Mouse (Mus musculus) ovary, postnatal 14 days (tissue): ENCODE results near the gene Hopx.
A peak's percentile ranks its signal among the peaks of the same experiment; 100 is the strongest.
"Not testable (repeated sequence)": the region's sequence is repeated elsewhere in the genome, so short reads cannot be mapped to it uniquely, and the experiment has no call there.

Source experiments
- DNase-seq: peaks from one replicate; pipeline ENCODE4 v3.0.0; 2022; ENCODE audit warnings: low spot score

Gene Hopx

DNA sequence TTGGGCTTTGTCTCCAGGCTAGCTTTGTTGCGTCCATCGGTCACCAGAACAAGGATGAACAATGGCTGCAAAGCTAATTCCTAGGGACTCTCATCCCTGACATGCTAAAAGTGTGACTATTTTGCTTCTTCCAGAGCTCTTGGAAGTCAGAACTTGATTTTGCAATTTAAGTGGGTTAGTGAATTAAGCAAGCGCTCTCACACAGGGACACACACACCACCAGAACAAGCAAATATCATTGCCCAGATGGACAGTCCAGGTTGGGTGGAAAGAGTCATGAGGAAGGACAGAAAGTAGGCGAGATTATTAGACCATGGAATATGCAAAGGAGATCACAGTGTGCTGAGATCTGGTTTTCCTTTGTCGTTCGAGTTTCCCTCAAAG lies 14.9 kb downstream of the Hopx start:
- DNase-seq = no peak

DNA sequence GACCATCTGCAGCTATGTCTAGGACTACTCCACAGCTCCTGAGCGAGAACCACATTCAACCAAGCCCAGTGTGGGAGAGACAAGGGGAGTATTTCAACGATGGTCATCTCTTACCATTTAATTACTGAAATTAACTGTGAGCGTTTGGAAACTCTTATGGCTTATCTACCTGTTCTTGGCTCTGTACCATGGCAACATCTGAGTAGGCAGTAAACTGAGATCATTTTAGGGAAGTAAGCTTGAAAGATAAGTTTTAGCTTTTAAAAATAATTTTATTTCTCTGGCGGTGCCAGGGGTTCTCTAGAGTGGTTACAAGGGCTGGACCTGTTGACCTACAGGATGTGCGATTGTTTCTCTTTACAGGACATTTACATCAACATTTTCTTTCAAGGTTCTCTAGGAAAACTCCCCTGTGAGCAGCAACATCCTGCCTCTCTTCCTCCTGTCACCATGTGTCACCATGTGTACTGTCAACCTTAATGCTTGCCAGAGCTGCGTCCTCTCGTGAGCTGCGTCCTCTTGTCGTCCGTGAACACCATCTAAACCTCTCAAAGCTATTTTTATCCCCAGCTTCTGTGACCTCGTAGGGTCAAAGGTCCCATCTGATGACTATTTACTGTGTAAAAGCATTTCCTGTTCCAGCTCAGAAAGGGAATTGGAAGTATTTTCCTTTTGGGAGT lies 15.5 kb downstream of the Hopx start:
- no peak for DNase-seq

DNA sequence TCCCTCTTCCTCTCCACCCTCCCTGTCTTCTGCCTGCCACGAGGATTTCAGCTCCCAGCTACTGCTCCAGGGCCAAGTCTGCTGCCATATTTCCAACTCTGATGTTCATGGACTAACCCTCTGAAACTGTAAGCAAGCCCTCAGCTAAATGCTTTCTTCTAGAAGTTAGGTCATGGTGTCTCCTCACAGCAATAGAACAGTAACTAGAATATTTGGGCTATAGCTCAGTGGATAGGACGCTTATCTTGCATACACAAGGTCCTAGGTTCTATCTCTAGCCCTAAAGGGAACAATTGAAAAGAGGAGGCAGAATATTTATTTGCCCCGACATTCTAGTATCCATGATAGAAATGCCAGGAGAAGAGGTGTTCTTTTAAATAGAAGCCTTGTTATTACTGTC lies 16.0 kb downstream of the Hopx start:
- DNase-seq = no peak

DNA sequence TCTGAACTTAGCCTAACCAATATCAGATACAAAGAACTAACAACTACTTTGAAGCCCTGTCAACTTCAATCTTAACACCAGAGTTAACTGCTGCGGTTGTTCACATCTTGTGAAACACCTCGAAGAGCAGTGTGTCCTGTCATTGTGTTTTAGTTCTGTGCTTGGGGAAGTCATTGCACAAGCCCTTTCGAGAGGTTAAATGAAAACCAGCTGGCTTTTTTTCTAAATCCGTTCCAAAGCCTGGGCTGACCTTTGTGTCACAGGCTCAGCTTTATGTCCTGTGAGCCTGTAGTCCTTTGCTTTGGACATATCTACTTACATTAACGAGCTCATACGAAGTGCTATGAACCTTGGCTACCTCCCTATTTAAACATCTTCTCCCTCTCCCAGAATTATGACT lies 17.2 kb downstream of the Hopx start:
- no peak for DNase-seq

DNA sequence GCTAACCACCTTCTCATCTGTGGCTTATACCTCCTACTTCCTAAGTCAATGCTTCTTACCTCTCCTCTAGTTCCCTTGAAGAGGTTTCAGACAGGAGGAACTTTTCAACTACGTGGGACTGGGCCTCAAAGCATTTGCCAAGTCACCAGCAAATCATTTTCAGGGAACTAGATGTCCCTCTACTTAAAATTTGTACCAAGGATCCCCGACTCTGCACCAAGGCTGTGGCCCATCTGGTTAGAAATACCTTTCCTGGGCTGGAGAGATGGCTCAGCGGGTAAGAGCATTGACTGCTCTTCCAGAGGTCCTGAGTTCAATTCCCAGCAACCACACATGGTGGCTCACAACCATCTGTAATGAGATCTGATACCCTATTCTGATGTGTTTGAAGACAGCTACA lies 18.7 kb downstream of the Hopx start:
- not testable (repeated sequence) for DNase-seq

DNA sequence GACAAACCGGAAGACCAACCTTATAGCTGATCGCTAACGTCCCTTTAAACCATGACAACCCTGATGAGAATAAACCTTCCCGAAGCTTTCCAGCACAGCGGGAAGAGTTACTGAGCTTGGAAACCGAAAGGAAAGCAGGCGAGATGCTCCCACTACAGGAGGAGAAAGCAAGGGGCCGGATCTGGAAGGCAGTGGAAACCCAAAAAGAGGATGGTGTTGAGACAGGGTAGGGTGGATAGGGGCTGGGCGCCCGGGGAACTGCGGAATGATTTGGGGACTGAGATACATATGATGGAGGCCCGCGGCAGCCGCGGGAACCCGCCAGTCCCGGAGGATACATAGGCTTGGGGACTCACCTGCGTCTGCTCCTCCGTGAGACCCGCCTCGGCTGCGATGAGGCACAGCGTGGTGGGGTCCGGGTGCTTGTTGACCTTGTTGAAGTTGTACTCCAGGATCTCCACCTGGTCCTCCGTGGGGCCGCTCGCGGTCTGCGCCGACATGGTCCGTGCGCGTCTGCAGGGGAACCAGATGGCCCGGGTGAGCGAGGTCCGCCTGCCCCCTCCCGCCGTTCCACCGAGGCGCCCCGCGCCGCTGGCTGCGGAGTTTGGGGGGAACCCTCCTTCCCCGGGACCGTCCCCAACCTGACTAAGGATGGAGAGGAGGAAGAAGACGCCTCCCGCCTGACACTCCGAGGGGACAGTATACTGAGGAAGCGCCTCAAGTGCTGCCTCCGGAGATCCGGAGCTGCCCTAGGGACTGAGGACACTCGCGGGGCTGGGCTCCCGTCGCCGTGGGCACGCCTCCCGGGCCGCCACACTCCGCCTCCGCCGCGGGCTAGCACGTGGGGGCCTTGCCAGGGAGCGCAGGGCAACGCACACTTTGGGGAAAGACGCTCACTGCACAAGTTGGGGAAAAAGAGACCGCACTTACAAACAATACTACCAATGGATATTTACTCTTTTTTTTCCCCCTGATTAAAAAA lies 20.1 kb downstream of the Hopx start:
- peak; percentile 52 for DNase-seq

DNA sequence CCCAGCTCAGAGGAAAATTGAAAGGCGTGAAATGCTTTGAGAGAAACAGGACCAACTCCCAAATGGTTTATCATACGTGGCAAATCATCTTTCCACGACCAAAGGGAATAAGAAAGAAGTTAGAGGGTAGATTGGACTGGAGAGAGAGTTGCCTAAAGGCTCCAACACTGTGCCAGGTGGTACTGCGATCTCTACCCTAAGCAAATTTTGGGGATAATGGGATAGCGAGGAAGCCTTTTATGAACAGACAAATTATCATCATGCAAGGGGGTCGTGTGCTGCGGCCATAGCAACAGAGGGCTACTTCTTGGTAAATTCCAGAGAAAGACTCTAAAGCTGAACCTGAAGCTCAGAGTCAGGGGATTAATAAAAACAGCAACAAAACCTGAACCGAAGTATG lies 21.0 kb downstream of the Hopx start:
- DNase-seq = no peak

DNA sequence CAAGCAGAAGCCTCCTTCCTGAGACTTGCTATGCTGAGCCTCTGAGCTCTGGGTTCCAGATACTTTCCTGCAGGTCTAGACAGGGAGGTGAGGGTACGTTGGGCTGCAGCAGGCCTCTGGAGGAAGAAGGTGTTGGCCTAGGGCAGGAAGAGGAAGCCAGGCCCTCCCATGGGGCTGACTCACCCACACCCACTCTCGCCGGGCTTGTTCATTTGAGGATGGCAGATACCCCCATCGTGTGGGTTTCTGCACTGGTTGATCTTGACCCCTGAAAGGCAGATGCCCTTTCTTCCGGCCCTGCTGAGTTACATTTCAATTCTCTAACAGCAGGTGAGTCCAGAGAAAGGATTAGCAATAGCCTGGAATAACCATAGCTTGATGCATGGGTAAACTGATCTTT lies 22.4 kb downstream of the Hopx start:
- DNase-seq = no peak

DNA sequence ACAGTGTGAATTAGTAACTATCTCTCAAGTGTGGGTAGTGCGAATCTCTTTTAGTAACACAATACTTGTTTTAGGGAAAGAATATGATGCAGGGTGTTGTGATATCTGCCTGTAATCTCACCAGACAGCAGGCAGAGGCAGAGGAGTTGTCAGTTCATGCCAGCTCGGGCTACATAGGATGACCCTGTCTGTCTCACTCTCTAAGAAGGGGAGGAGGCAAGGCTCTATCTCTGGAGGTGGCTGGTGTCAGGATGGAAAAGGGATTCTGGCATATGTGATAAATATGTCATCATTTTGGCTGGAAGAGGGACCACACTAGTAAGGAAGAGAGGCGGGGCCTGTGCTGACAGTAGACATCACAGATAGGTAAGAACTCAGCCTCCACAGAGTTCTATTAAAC lies 23.0 kb downstream of the Hopx start:
- DNase-seq = no peak

DNA sequence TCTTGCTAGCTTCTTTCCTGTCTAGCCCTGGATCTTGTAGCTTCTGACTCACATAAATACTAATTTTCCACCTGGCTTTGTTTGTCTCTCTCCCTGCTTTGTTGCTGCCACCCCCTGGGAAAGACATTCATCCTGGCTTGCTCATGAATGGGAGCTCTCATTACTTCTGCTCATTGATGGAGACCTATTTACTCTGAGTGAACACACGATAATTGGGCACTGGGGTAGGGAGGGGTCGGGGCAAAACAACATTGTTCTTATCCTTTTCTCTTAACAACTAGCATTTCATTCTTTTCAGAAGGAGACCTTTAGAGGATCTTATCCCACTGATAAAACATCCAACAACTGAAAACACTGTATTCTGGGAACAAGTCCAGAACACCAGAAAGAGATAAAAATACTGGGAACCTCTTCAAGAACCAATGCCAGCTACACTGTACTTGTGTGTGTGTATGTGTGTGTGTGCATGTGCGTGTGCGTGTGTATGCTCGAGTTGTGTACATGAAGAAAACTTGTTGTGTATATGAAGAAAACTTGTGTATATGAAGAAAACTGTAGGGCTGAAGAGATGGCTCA lies 24.3 kb downstream of the Hopx start:
- no peak for DNase-seq

DNA sequence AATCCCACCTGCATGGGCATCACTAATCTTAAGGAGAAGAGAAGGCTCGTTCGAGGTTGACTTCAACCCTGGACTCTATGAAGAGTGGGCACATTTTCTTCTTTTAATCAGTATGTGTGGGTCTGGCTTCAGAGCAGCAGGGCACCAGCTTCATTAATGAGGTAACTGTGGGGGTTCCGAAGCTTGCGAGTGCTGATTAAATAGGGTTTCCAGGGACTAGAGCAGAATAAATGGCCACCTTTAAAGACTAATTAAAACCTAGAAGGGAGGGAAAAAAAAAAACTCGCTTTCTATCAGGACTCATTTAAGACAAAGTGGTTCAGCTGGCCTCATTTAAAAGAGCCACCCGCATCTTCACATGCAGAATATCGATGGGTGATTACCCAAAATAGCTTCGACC lies 25.0 kb downstream of the Hopx start:
- no peak for DNase-seq

DNA sequence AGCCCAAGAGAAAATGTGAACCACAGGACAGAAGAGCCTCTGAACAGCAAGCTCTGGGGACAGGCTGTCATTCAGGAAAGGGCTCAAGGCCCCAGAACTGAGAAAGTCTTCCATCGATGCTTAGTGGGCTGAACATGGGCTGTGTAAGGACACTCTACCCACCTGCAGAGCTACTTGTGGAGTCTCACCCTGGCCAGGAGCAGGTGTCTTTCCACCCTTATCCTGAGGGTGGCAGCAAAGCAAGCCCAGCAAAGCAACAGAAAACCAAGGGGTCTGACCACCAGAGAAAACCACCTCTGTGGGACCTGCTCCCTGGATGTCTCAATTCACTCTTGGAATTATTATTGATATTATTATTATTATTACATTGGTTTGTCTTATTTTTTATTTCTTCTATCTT lies 25.6 kb downstream of the Hopx start:
- DNase-seq = no peak

DNA sequence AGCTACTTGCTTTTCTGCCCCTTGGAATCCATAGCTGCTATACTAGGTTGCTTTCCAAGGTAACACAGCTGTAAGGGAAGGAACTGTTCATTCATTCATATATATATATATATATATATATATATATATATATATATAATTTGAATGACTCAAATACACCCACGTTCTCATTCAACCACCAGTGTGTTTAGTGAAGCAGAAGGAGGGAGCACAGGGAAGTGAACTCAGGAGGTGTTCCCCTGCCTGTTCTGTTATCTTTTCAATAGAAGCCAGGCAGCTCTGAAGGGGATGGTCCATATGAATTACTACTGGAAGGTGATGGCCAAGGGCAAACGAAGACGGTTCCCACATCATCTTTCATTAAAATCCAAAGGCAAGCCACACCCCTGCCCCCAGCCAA lies 27.8 kb downstream of the Hopx start:
- DNase-seq = no peak

DNA sequence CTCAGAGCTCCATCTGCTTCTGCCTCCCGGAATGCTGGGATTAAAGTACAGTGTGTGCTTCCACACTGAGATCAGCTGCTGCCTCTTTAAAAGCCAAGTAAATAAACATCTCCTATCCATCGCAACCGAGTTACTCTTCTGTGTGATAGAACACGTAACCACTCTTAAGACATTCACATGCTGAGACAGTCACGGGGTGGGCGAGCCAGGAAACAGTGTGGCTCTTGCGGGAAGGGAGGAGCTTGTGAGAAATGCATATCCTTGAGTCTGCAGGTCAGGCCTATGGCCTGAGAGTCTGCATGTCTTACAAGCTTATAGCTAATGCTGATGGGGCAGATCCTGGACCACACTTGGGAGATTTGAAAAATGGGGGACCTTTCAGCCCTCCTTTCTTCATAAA lies 28.4 kb downstream of the Hopx start:
- DNase-seq = no peak

DNA sequence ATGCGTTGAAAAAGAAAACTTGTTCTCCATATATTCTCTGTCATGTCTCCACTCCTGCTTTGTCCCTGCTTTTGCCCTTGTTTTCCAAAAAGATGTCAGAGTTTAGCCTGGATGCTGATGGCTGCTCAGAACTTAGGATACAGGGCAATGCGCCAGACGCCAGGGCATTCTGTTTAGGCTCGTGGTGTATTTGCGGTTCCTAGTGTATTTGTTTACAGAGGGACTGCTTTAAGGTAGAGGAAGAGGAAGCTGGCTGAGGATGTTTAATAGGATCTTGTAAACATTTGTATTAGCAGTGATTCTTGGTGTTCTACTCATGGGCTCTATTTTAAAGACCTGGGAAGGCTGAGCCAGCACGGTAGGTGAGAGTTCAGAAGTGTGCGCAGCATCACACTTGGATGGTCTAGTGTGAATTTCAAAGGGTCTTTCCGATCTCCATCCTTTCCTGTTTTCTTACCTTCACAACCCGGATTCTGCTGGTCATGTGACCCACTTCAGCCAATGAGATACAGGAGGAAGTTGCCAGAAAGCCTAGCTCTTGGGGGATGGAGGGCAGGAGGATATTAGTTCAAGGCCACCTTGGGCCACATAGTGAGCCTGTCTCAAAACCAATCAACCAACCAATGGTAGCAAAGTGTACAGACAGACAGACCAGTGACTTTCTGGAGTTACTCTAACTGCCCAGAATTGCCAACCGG lies 29.0 kb downstream of the Hopx start:
- no peak for DNase-seq

DNA sequence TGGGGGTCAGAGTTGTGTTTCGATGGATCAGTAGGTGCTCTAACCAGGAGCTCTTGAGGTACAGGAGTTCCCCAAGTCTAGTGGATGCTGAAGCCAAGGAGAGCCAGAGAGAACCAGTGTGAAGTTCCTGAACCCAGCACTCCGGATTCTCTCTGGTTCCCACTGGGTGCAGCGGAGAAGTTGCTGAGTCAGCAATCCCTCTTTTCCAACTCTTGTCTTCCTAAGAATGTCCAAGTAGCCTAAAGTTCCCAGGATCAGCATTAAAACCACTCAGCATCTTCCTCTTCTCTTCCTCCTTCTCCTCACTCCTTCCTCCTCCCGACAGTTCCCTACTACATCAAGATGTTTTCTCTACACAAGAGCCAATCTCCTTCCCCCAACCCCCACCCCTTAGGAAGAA lies 30.5 kb downstream of the Hopx start:
- no peak for DNase-seq

DNA sequence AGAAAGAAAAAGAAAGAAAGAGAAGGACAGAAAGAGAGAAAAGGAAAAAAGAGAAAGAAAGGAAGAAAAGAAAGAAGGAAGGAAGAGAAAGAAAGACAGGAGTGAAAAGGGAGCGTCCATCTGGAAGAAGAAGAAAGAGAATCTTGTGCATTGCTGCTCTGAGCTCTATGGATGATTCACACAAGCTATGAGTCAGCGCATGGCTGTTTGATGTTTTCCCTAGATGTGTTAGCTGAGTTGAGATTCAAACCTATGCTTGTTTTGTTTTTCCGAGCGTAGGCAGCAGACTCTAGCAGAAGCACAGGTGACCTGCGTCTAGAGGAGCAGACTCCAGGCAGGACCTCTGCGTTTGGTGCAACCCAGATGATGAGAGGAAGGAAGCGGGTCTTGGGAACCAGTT lies 32.2 kb downstream of the Hopx start:
- DNase-seq = no peak

DNA sequence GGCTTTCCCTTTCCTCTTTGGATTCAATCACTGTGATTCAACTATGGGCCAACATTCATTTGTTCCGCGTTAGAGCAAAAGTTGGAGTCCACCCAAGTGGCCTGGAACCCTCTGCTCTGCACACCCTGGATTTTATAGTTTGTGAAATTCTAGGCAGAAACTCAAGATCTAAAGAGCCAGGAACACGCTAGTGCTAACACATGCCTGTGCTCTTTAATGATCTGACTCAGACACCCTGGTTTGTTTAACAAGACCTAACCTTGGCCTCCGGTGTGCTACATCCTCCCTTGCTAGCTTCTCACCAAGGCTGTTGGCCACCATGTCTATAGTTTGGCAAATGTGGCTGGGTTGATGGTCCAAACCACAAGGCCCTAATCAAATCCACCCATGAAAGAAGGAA lies 34.2 kb downstream of the Hopx start:
- no peak for DNase-seq

DNA sequence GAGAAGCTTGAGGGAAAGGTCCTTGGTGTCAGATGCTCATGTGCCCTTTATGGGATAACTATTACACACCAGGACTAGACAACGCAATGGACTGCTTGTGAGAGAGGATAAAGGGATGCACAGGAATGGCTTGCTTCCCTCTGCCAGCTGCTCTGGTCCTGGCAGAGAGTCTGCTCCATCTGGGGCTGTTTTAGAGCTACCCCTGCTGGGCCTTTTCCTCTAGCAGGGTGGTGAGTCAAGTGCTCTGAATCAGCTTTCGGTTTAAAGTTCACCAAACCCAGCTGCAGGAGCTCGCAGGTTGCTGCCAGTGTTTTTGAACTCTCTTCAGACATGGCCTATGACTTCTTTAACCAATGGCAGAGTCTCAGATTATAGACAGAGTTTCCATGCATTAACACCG lies 39.0 kb downstream of the Hopx start:
- DNase-seq = no peak

DNA sequence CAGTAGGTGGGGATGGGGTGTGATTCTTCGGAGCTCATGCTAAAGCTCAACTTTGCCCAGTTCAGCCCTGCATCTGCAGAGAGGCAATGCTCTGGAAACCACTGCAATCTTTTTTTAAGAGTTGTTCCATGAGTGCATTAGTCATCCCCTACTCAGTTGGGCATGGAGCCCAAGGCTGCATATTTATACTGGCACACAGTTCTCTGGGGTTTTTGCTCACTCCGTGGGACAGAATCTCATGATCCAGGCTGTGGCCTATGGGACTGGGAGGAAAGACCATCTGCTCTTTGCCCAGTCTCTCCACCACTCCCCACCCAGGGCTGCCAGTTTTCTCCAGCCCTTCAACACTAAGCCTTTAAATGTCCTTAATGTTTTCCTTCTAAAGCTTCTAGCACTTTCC lies 40.0 kb downstream of the Hopx start:
- DNase-seq = no peak

DNA sequence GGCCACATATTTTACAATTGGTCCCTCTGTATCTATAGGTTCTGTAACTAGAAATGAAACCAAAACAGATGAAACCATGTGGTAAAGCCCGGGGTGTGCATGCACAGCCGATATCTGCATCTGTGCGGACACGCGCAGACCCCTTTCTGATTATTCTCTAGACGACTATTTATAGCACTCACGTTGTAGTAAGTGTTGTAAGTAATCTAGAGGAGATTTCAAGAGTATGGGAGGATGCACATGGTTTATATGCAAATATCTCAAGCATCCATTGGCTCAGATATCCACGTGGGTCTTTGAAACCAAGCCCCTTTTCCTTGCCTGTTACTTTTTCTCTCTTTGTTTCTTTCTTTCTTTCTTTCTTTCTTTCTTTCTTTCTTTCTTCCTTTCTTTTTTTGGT lies 41.1 kb downstream of the Hopx start:
- DNase-seq = no peak

DNA sequence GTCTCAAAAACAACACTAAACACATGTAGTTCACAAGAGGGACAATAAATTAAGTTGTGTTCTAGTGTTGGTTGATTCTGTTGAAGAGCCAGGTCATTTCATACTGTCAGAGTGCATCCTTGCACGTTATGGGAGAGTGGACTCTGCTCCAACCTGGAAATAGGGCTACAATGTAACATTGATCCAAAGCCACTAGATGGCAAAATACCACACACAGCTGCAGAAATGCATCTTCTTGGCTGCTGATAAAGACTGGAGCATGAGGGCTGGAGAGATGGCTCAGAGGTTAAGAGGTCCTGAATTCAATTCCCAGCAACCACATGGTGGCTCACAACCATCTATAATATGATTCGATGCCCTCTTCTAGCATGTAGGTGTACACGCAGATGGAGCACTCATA lies 43.3 kb downstream of the Hopx start:
- DNase-seq = no peak

DNA sequence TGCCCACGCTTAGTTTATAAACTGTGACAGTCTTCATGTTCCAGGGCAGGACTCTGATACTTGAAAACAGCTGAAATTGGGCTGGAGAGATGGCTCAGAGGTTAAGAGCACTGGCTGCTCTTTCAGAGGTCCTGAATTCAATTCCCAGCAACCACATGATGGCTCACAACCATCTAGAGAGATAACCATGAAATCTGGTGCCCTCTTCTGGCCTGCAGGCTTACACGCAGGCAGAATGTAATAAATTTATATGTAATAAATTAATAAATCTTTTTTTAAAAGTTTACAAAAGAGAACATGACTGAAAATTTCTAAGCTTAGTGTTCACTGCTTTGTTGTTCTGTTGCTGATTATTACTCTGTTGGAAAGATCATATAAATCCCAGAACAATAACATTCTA lies 43.9 kb downstream of the Hopx start:
- DNase-seq = no peak
